Mouse (Mus musculus) CH12.LX (cell line): ENCODE results near the gene Eif4h.

Experiments
- BHLHE40 ChIP-seq: IDR thresholded peaks from 2 replicates; pipeline ENCODE4 v1.6.1; 2011; ENCODE audit warnings: mild to moderate bottlenecking, low read depth, low read length, improper control_type of control experiment
- CTCF ChIP-seq, 2 experiments: IDR thresholded peaks in 1 of 2; conservative IDR thresholded peaks in 1 of 2; 2 replicates each; pipeline ENCODE4 v1.5.1; 2011 to 2012; ENCODE audit warnings: low read depth in 2 of 2, low read length in 2 of 2, improper control_type of control experiment in 1 of 2, inconsistent platforms in 1 of 2, mild to moderate bottlenecking in 1 of 2, moderate library complexity in 1 of 2
- E2F4 ChIP-seq: IDR thresholded peaks from 2 replicates; pipeline ENCODE4 v1.6.1; 2011; ENCODE audit warnings: low read depth, low read length, improper control_type of control experiment; ENCODE audit not compliant: insufficient replicate concordance
- JUN ChIP-seq: IDR thresholded peaks from 2 replicates; pipeline ENCODE4 v1.6.1; 2011; ENCODE audit warnings: low read depth, mild to moderate bottlenecking, low read length, improper control_type of control experiment, moderate library complexity; ENCODE audit not compliant: insufficient read depth
- MAFK ChIP-seq: IDR thresholded peaks from 2 replicates; pipeline ENCODE4 v1.6.1; 2011; ENCODE audit warnings: low read length, improper control_type of control experiment; ENCODE audit not compliant: insufficient replicate concordance
- MAZ ChIP-seq: IDR thresholded peaks from 2 replicates; pipeline ENCODE4 v1.6.1; 2012; ENCODE audit warnings: low read depth, mild to moderate bottlenecking, inconsistent platforms, low read length, improper control_type of control experiment, moderate library complexity
- MYC ChIP-seq: IDR thresholded peaks from 2 replicates; pipeline ENCODE4 v1.6.1; 2011; ENCODE audit warnings: low read depth, mild to moderate bottlenecking, improper control_type of control experiment, low read length
- POLR2A ChIP-seq: IDR thresholded peaks from 2 replicates; pipeline ENCODE4 v1.6.1; 2011; ENCODE audit warnings: low read depth, mild to moderate bottlenecking, improper control_type of control experiment, low read length
- TCF12 ChIP-seq: IDR thresholded peaks from 2 replicates; pipeline ENCODE4 v1.6.1; 2014; ENCODE audit warnings: low read depth, mild to moderate bottlenecking, inconsistent platforms, low read length, improper control_type of control experiment
- USF1 ChIP-seq: IDR thresholded peaks from 2 replicates; pipeline ENCODE4 v1.6.1; 2014; ENCODE audit warnings: low read depth, mild to moderate bottlenecking, inconsistent platforms, low read length, improper control_type of control experiment
- ZMIZ1 ChIP-seq: IDR thresholded peaks from 2 replicates; pipeline ENCODE4 v1.6.1; 2012; ENCODE audit warnings: low read depth, mild to moderate bottlenecking, inconsistent platforms, low read length, improper control_type of control experiment

- TF ChIP-seq CTCF (conservative IDR thresholded peaks at IDR 0.05 in 1 of 2, IDR thresholded peaks at IDR 0.05 in 1 of 2; ENCODE audit: low read depth in 2 of 2, low read length in 2 of 2) (no peak), POLR2A (no peak), MAZ (no peak), MAFK (no peak), JUN (no peak), TCF12 (no peak), ZMIZ1 (no peak), BHLHE40 (no peak), USF1 (no peak), E2F4 (no peak), MYC (no peak)
These were observed 32.3 kb upstream of the Eif4h start for GRCm38 (mm10) chr5:134671335-134672197.
